Mouse (Mus musculus) kidney, postnatal 14 days (tissue): ENCODE results near the gene Plagl2.
A peak's percentile ranks its signal among the peaks of the same experiment; 100 is the strongest.
"Not testable (repeated sequence)": the region's sequence is repeated elsewhere in the genome, so short reads cannot be mapped to it uniquely, and the experiment has no call there.

Source experiments
- DNase-seq: peaks from one replicate; pipeline ENCODE4 v3.0.0; 2022; ENCODE audit warnings: mixed read lengths

Plagl2 gene

DNA sequence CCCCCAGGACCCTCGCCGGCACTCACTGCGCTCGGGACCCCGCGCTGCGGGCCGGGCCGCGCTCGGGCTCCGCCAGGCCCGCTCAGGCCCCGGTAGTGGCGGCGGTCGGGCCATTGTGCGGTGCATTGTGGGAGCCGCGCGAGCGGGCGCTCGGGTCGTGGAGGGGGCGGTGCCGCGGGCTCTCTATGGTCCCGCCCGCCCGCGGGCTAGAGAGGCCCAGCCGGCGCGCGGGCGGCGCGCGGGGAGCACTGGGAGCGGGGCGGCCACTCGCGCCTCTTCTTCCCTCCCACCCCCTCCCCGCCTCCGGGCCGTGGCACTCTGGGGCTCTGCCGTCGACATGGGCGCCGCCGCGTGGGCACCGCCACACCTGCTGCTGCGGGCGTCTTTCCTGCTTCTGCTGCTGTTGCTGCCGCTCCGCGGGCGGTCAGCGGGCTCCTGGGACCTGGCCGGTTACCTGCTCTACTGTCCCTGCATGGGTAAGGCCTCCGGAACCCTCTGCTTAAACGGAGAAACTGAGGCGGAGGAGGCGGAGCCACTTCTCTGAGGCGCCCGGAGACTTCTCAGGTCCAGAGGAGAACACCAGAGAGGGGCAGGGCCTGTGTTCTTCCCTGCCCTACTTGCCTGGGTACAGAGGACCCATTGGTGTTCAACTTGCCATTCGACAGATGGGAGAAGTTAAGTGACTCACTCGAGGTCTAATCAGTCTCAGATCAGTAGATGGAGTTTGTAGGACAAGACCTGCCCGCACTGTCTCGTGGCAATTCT, at the start of gene Plagl2, which contains the start of gene Pofut1:
Gene Plagl2, minus strand, starts transcription at position 177 of the 765 bp plus-strand sequence.
Gene Pofut1, plus strand, starts transcription at position 284 of the 765 bp plus-strand sequence.
- DNase-seq: peak; percentile 95

DNA sequence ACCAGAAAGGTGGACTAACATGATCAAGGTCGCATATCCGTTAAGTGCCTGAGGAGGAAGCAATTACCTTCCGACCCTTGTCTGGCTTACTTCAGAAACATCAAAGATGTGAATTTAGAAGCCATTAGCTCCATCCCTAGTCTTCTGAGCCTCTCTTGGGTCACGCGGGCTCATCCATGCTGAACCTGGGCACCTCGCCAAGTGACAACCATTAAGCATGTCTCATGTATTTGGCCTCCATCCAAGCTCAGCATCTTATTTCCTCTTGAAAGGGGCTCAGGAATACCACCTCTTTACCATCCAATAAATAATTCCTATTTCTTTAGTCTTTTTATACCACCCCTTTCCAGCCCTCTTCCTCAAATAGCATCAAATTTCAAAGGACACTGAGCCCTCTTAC, 46.6 kb upstream of the Plagl2 start:
- peak; percentile 72 for DNase-seq

DNA sequence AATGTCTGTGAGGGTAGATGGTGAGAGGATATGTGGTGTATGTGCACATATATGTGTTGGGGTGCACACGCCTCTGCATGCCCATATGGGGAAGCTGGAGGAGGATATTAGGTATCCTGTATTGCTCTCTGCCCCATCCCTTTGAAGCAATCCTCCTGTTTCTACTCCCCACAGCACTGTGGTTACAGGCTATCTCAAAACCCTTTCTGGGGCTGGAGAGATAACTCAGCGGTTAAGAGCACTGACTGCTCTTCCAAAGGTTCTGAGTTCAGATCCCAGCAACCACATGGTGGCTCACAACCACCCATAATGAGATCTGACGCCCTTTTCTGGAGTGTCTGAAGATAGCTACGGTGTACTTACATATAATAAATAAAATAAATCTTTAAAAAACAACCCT, 45.3 kb upstream of the Plagl2 start:
- DNase-seq: no peak

DNA sequence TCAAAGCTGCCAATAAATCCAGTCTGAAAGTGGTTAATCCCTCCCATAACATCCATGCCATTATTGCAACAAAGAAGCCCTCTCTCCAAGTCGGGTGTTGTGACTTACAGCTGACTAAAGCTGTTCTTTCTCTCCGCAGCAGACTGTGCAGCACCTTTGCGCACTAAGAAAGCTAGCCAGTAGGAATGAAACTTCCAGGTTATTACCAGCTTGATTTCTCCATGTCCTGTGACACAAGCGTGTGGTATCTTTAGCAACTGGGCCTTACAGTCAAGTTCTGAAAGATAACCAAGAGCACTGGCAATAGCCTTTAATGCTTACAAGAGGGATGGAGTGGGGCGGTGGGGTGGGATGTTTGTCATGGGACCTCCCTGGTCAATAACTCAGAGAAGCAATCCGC, 42.7 kb upstream of the Plagl2 start:
- DNase-seq: no peak

DNA sequence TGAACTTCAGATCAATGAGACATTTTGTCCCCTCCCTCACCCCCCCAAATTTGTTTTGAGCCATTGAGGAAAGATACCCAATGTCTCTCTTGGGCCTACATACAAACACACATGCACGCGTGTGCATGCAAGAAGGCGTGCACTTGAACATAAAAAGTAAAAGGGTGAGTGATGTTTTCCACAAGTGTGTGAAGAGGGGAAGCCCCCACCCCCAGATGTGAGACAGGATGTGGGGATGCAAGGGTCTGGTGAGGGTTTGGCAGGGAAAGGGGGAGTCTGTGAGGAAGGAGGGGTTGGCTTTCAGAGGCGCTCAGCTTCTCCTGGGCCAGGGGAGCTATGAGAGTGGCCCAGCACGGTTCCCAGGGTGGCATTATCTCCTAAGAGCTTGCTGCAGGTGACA, 37.1 kb upstream of the Plagl2 start:
- no peak for DNase-seq

DNA sequence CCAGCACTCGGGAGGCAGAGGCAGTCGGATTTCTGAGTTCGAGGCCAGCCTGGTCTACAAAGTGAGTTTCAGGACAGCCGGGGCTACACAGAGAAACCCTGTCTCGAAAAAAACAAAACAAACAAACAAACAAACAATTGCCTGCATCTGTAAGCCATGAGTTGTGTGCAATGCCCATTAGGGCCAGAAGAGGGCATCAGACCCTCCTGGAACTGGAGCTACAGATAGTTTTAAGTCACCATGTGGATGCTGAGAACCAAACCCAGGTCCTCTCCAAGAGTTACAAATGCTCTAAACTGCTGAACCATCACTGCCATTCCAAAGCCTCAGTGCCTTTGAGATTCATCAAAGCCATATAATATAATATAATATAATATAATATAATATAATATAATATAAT, 35.6 kb upstream of the Plagl2 start:
- DNase-seq: not testable (repeated sequence)

DNA sequence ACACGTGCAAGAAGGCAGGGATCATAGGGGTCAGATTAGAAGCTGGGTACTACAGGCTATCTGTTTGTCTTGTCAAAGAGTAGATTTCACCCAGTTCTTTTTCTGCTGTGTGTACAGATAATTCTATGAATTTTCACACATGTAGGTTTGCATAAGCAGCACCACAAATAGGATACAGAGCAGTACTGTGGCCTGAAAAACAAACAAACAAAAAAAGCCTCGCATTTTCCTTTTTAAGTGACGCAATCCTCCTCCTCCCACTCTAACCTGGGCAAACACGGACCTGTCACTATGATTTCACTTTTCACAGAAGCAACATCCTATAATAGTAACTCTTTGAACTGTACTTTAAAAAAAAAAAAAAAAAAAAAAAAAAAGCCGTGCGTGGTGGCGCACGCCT, 35.2 kb upstream of the Plagl2 start:
- no peak for DNase-seq

DNA sequence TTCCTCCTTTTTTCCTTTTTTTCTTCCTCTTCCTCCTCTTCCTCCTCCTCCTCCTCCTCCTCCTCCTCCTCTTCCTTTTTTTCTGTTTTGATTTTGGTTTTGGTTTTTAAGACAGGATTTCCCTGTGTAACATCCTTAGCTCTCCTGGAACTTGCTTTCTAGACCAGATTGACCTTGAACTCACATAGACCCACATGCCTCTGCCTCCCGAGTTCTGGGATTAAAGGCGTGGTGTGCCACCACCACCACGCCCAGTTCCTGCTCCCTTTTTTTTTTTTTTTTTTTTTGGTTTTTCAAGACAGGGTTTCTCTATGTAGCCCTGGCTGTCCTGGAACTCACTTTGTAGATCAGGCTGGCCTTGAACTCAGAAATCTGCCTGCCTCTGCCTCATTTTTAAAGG, 34.4 kb upstream of the Plagl2 start:
- DNase-seq: not testable (repeated sequence)

DNA sequence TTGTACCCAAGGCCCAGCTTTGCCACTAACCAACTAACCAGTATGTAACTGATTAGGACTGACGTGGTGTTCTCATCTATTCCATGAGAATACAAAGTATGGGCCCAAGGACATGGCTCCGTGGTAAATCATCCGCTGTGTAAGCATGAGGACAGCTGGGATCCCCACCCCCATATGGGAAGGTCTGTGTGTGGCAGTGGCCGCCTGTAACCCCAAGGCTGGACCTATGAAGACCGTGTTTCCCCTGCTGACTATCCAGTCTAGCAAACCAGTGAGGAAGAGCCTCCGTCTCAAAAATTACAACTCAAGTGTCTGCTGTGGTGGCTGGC, 33.7 kb upstream of the Plagl2 start:
- DNase-seq: no peak

DNA sequence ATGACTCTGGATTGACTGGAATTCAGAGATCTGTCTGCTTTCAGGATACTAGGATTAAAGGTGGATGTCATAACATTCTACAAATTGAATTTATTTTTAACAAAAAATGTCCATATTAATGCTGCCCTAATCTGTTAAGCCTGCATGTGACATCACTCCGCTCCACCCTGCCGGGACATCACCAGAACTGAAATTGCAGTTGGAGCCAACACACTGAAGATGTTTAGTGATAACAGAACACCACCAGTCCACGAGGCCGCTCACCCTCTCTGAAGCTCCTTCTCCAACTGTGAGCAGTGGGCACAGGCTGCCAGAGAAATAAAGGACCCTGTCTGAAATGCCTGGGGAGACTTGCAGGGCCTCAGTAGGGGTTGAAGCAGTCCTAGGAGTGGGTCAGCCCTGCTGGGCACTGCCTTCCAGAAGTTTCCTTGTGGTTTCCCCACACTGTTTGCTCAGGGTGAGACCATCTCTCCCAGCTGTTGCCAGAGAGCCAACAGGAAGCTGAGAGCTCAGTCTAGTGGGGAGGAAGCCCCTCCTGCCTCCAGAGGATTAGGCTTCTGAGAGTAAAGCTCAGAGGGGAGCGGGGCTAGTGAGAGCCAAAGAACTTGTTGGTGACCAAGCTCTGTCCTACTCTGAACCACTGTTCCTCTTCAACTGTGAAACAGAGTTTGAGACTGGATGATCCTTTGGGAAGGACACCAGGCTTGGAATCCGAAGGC, 33.1 kb upstream of the Plagl2 start:
- not testable (repeated sequence) for DNase-seq

DNA sequence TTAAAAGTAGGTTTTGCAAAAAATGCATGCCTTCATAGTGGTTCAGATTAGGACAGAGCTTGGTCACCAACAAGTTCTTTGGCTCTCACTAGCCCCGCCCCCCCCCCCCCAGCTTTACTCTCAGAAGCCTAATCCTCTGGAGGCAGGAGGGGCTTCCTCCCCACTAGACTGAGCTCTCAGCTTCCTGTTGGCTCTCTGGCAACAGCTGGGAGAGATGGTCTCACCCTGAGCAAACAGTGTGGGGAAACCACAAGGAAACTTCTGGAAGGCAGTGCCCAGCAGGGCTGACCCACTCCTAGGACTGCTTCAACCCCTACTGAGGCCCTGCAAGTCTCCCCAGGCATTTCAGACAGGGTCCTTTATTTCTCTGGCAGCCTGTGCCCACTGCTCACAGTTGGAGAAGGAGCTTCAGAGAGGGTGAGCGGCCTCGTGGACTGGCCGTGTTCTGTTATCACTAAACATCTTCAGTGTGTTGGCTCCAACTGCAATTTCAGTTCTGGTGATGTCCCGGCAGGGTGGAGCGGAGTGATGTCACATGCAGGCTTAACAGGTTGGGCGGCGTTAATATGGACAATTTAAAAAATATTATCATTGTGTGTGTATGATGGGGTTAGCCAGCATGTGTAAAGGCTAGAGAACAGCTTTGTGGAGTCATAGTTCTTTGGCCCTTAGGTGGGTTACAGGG, 29.1 kb upstream of the Plagl2 start:
- not testable (repeated sequence) for DNase-seq

DNA sequence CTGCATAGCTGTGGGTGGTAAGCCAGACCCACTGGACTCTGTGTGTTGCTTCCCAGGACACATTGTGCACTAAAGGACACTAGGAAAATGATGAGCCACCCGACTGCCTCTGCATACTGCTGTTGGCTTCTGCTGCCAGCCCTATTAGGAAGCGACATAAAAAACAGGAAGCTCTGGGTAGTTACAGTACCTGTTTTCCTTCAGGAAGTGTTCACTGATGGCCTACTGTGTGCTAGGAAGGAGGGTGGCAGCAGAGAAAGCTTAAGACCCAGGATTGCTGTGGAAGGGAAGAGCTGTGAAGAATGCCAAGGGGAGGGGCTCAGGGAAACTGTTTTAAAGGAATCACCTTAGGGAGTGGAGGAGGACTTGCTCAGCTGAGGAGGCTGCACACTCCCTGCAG, 26.1 kb upstream of the Plagl2 start:
- DNase-seq: no peak

DNA sequence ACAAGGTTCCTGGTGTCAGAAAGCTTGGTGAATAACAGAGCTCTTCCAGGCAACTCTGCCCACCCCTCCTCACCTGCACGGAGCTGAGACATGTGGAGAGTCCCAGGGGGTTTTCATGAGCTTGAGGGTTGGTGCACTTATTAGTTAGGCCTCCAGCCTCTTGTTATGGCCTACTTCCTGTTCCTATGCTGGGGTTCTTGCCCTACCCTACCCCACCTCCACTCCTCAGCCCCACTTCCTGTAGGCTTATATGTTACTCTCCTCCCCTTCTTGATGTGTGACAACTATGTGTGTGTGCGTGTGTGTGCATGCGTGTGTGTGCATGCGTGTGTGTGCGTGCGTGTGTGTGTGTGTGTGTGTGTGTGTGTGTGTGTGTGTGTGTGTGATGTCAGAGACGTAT, 21.8 kb upstream of the Plagl2 start:
- no peak for DNase-seq

DNA sequence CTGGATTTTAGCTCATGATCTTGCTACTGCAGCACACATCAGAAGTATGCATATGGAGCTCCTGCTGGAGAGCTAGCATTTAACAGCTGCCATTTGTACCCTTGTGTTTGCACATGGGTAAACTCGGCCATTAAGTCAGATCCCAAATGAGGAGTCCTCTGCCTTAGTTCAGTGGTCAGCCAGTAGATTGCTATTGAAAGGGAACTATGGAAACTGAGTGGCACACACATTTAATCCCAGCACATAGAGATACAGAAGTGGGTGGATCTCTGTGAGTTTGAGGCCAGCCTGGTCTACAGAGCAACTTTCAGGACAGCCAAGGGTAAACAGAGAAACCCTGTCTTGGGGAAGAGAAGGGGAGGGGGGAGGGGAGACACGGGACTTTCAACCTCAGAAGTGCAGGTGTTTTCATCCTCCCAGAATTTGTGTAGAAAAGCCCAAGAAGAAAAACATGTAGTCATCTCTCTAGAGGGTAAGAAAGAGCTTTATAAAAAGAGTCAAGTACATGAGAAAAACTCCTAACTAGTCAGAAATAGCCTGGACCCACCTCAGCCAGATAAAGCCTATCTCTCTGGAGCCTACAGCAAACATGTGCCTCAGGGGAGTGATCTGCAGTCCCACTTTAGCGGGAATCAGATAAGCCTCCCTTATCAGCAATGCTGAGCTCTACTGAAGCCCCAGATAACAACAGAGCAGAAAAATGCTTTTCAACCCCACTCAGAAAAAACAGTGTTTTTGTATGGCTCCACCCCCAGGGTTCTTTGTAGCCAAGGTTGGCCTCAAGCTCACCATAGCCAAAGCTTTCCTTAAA, 18.8 kb upstream of the Plagl2 start:
- no peak for DNase-seq

DNA sequence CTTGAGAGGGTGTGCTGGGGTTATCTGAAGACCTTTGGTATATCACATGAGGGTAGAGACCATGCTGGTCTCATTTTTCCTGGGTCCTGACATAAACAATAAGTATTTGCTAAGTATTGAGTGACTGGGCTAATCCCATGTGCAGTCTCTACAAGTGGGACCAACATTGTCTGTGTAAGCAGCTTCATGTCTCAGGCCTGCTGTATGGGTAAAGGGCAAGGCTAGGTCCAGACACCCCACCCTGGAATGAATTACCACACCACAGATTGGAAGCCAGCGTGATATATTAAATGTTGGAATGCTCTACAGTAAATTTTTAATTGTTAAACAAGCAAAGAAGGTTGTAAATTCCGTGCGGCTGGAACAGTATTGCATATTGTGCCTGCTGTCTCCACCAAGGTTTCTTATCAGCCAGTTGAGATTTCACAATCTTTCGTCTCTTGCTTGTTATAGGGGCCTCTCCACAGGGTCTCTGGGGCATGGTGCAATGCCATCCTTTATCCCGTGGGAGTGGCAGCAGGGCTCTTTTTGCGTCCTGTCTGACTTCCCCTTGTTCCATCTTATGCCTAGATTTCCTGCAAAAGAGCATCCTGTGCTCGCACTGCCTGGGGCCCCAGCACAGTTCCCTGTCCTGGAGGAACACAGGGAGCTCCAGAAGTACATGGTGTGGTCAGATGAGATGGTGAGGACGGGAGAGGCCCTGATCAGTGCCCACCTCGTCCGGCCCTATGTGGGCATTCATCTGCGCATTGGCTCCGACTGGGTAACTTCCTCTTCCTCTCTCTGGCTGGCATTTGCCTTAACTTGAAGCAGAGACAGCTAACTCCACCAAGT, 18.0 kb upstream of the Plagl2 start:
- DNase-seq: no peak

DNA sequence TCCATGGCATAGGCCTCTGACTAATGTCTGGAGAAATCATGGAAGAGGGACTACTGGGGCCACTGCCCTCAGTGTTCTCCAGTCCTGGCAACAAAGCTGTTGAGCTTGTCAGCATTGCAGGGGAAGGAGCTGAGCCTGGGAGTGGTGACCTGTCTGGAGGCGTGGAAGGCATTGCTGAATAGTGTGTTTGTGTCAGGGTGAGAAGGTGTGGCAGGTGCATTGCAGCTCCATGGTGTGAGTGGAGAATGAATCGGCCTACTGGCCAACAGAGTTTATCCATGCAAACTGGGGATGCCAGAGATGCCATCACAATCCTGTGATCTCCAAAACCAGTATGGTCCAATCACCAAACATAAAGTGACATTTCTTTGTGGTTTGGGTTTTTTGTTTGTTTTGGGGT, 15.4 kb upstream of the Plagl2 start:
- DNase-seq: no peak

DNA sequence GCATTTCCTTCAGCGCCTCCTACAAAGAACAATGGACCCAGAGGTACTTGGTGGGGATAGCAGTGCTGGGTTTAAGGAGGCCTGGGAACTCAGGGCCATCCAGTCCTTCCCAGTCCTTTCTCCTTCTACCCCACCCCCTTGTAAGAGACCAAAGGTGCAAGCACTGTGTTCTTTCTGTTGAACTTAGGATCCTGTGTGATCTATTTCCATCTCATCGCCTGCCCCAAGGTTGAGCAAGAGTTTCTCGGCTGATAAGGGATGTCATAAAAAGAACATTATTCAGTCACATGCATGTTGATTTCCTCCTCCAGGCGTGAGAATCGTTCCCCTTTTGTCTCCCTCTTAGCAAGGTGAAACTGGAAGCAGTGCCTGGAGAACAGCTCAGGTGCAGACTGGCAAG, 8.5 kb upstream of the Plagl2 start:
- DNase-seq: no peak

DNA sequence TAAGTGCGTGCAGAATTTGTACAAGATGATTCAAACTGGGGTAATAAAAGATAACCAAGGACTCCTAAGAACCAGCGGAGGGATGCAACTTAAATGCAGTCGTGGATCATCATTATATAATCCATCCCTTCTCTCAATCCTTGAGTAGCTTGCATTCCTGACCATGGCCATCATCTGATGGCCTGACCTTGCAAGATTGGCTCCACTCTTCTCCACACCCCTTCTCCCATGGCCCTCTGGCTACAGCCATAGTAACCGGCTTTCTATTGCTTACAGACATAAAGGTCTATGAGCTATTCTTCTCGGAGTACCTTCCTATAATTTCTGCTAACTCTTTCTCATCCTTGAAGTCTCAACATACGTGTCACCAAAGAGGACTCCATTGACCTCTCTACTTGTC, 930 bp upstream of the Plagl2 start:
- DNase-seq: no peak

DNA sequence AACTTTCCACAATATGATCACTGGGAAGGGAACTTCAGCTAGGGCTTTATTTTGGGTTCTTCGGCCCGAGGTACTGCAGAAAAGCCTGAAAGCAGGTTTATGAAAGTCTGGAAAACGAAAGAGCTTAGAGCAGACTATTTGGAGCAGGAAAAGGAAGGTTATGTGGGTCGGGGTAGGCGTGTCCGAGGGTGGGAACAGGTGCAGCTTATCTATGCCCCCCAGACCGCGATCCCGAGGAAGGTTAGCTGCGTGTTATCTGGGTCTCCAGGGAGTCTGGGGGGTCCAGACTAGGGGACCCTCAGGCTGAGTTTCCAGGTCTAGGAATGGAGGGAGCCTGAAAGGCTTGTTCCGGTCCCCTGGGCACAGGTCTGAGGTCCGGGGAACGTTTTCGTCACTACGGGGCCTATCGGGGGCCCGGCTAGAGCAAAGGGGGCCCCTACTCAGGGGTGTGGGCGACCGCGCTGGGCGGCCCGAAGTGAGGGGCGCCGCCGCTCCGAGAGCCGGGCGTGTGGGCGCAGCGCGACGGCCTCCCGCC, 458 bp downstream of the Plagl2 start:
- DNase-seq: peak; percentile 21

DNA sequence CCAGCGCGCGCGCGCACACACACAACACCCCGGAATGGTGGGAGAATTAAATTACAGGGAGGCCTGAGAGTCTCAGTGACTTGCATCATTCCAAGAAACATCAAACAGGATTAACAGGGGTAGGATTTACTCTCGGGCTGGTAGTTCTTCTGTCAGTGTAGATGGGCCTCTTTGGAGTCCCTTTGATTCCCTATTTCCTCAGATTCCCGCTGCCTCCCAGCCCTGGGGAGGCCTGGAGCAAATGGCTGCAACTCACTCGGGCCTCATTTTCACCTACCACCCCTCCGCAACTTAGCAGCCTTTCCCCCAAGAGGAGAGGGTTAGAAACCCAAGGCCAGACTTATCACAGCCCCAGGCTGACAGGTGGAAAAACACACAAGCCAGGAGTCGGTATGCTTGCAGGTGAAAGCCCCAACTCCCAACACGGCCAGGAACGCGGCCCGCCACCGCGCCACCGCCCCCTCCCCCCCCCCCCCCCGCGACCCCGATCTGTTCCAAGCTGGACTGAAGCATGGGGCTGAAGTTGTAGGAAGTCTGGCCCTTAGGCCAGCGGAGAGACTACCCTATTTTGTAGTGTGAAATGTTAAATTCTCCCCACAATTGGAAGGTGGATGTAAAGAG, 1.3 kb downstream of the Plagl2 start:
- no peak for DNase-seq
